Mouse (Mus musculus) megakaryocyte, embryonic 14.5 days (primary cell): ENCODE data around the gene Nr6a1.

ENCODE experiments used
- FLI1 ChIP-seq: IDR thresholded peaks from 2 replicates; pipeline ENCODE4 v1.6.1; 2012; ENCODE audit warnings: low read length, inconsistent platforms, mixed read lengths
- GATA1 ChIP-seq: IDR thresholded peaks from 3 replicates; pipeline ENCODE4 v1.6.1; 2012; ENCODE audit warnings: mixed read lengths, low read length, inconsistent platforms, borderline replicate concordance

DNA sequence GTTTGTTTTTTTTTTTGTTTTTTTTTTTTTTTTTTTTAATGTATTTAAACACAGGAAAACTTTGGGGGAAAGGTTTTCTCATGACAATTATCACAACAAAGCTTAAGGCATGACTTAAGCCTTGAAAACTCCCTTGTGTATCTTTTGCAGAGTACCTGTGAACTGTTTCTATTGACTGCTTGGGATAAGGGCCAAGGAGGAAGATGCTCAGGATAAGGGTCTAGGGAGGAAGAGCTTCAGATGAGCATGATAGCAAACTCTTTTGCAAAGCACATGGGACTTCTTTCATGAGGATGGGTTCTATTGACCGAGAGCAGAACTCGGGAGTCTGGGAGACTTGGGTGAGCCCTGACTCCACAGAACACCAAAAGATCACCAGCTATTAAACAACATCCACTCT is 42.2 kb upstream of the Nr6a1 start:
- no peak for TF ChIP-seq GATA1
- no peak for TF ChIP-seq FLI1
